Mouse (Mus musculus) C2C12 (cell line): Measurements from ENCODE around the gene Xpa.

Experiments
- CTCF ChIP-seq: IDR thresholded peaks from one replicate; pipeline ENCODE4 v1.5.1; 2011; ENCODE audit not compliant: control insufficient read depth, insufficient read depth, insufficient read length
- MAX ChIP-seq: IDR thresholded peaks from one replicate; pipeline ENCODE4 v1.6.1; 2011; ENCODE audit warnings: mild to moderate bottlenecking, control low read depth
- USF1 ChIP-seq: IDR thresholded peaks from one replicate; pipeline ENCODE4 v1.6.1; 2011; ENCODE audit warnings: low read depth, mild to moderate bottlenecking, control low read depth, moderate library complexity

- no peak for TF ChIP-seq CTCF
- TF ChIP-seq USF1: no peak
- TF ChIP-seq MAX: no peak
Observed at GRCm38 (mm10) chr4:46202562-46203126, 6.5 kb upstream of the Xpa start.
